Mouse (Mus musculus): ENCODE results near the gene Ank3.

DNA sequence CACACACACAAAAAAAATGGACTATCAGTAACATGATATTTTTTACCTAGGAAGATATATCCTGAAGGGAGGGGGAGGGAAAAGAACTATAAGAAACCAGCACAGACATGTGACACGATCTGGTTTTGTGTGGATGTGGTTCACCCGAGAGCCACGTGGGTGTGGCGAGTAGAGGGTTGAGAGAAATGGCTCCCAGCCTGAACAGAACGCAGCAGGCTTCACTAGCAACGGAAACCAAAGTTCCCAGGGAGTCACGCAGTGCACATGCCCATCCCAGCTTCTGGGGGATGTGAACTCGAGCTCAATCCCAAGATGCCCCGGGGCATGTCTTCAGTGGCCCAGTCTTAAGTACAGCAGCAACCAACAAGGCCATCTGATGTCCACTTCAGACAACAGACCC is 607.8 kb downstream of the Ank3 start:
- TF ChIP-seq EP300 (IDR thresholded peaks at IDR 0.05; ENCODE audit: low read depth) = no peak
- TF ChIP-seq CTCF (IDR thresholded peaks at IDR 0.05; ENCODE audit: low read depth) = no peak
